Mouse (Mus musculus) midbrain, embryonic 14.5 days (tissue): ENCODE measurements at regions not wholly inside any gene's neighbourhood (a gene's known extent, or its start where the extent isn't known, plus 50 kb on each side); places are given as distances from the start of the nearest gene placed in this dataset.

Experiments used
- ATAC-seq: fragments of 200-750 bp; cut with Nextera tagmentation; 2 replicates; pipeline ENCODE4 v1.8.0; 2017; ENCODE audit warnings: moderate number of reproducible peaks, moderate library complexity; ENCODE audit not compliant: low FRiP score, low TSS enrichment
- DNase-seq: peaks from one replicate; pipeline ENCODE4 v3.0.0-alpha.2; 2015
- H3K27ac ChIP-seq: fragments of 300-500 bp; sonication (generic); replicated peaks from 2 replicates; pipeline ENCODE4 v1.5.1; 2014; ENCODE audit warnings: mild to moderate bottlenecking, low read depth, low read length, moderate library complexity
- H3K27me3 ChIP-seq: fragments of 300-500 bp; sonication (generic); 2 replicates; pipeline ENCODE4 v1.6.1; 2014; ENCODE audit warnings: low read length, control low read depth, mixed read lengths; ENCODE audit not compliant: control insufficient read depth, insufficient read depth
- H3K36me3 ChIP-seq: fragments of 300-500 bp; sonication (generic); 2 replicates; pipeline ENCODE4 v1.6.1; 2014; ENCODE audit warnings: low read length, control low read depth; ENCODE audit not compliant: control insufficient read depth, insufficient read depth
- H3K4me1 ChIP-seq: fragments of 300-500 bp; sonication (generic); 2 replicates; pipeline ENCODE4 v1.6.1; 2014; ENCODE audit warnings: mild to moderate bottlenecking, antibody characterized with exemption, low read length, control low read depth; ENCODE audit not compliant: control insufficient read depth, insufficient read depth
- H3K4me2 ChIP-seq: fragments of 300-500 bp; sonication (generic); 2 replicates; pipeline ENCODE4 v1.6.1; 2014; ENCODE audit warnings: mild to moderate bottlenecking, low read length, moderate library complexity
- H3K4me3 ChIP-seq: fragments of 300-500 bp; sonication (generic); replicated peaks from 2 replicates; pipeline ENCODE4 v1.5.1; 2014; ENCODE audit warnings: low read depth, low read length
- H3K9ac ChIP-seq: fragments of 300-500 bp; sonication (generic); replicated peaks from 2 replicates; pipeline ENCODE4 v1.6.1; 2014; ENCODE audit warnings: mild to moderate bottlenecking, low read length, moderate library complexity
- H3K9me3 ChIP-seq: fragments of 300-500 bp; sonication (generic); 2 replicates; pipeline ENCODE4 v1.6.1; 2016; ENCODE audit warnings: low read length, control low read depth, mixed read lengths; ENCODE audit not compliant: control insufficient read depth
- WGBS: fragments of 180-500 bp; shearing (Covaris S2); extraction: QIAGEN DNeasy Blood & Tissue Kit; methylation state at CpG from one replicate; pipeline ENCODE4 v1.1.7; 2014; 5-methylcytosine and 5-hydroxymethylcytosine counted together

DNA sequence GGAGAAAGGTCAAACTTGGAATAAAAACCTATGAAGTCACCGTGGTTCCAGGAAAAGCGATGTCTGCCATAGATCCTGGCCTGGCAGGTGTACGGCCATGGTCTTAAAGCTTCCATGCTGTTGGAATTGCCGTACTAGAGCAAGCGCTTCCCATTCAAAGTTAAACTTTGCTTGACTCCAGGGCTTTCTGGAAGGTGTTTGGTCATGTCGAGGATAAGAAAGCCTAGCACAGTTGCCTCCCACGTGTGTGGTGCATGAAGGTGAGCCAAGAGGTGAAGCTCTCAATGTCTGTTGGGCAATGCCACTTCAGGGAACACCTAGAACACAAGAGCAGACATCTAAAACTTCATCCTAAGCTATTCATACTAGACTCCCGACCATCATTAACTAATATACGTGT, 174.3 kb upstream of the Fam19a5 start:
- Histone ChIP-seq H3K4me2 (no peak overlapping the region), H3K36me3 (no peaks in the 10 kb centered on the region), H3K27ac (no peak overlapping the region), H3K4me3 (no peak overlapping the region), H3K4me1 (0 out of 2 replicates have a peak, but pooled peaks cover 3% of the 10 kb centered on the region), H3K9me3 (no peaks in the 10 kb centered on the region), H3K27me3 (no peaks in the 10 kb centered on the region), H3K9ac (no peak overlapping the region)
- ATAC-seq (no peak), DNase-seq (no peak)
- WGBS: 90% methylated on average over 9 of the region's 9 CpGs

DNA sequence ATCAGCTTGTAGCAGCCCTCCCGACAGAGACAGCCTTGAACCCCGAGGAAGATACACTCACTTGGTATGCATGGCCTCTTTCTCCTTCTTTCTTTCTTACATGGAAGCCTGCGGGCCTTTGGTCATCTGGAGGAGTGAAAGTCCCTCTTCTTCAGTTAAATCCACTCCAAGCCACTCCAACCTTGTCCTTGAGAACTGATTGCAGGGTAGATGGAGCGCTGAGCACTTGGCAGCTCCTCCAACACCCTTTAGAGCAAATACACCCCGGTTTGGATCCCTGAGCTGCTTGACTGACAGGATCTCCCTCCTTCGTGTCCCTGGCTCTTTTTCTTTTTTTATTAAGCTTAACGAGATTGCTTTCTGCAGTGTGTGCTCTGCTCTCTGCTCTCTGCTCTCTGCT, 173.3 kb upstream of the Fam19a5 start:
- ATAC-seq (no peak), DNase-seq (no peak)
- 81% methylated on average over 7 of the region's 7 CpGs for WGBS

GRCm38 (mm10) chr15:87374670-87375069, 169.4 kb upstream of the Fam19a5 start:
- H3K4me3 ChIP-seq: no peak overlapping the region
- H3K9me3 ChIP-seq: no peaks in the 10 kb centered on the region
- peak overlapping the region; percentile 37 for H3K27ac ChIP-seq
- ATAC-seq (no peak), DNase-seq (peak; percentile 44)
- no peak overlapping the region for H3K9ac ChIP-seq
- no peaks in the 10 kb centered on the region for H3K36me3 ChIP-seq
- 67% methylated on average over 13 of the region's 13 CpGs for WGBS
- H3K4me1 ChIP-seq: 0 out of 2 replicates have a peak, but pooled peaks cover 3% of the 10 kb centered on the region
- H3K27me3 ChIP-seq: no peaks in the 10 kb centered on the region
- no peak overlapping the region for H3K4me2 ChIP-seq

More for the DNA sequence above, 173.3 kb upstream of the Fam19a5 start:
- Histone ChIP-seq H3K36me3 (no peaks in the 10 kb centered on the region), H3K4me3 (no peak overlapping the region), H3K4me1 (0 out of 2 replicates have a peak, but pooled peaks cover 3% of the 10 kb centered on the region), H3K4me2 (no peak overlapping the region), H3K9ac (no peak overlapping the region), H3K9me3 (no peaks in the 10 kb centered on the region), H3K27ac (no peak overlapping the region), H3K27me3 (no peaks in the 10 kb centered on the region)

GRCm38 (mm10) chr15:87375596-87376194, 168.4 kb upstream of the Fam19a5 start:
- ATAC-seq (no peak), DNase-seq (no peak)
- Histone ChIP-seq H3K4me1 (0 out of 2 replicates have a peak, but pooled peaks cover 3% of the 10 kb centered on the region), H3K9ac (no peak overlapping the region), H3K36me3 (no peaks in the 10 kb centered on the region), H3K27ac (no peak overlapping the region; the same call in 1 of the 2 replicates), H3K4me3 (no peak overlapping the region), H3K9me3 (no peaks in the 10 kb centered on the region), H3K4me2 (no peak overlapping the region), H3K27me3 (no peaks in the 10 kb centered on the region)
- 85% methylated on average over 14 of the region's 14 CpGs for WGBS

DNA sequence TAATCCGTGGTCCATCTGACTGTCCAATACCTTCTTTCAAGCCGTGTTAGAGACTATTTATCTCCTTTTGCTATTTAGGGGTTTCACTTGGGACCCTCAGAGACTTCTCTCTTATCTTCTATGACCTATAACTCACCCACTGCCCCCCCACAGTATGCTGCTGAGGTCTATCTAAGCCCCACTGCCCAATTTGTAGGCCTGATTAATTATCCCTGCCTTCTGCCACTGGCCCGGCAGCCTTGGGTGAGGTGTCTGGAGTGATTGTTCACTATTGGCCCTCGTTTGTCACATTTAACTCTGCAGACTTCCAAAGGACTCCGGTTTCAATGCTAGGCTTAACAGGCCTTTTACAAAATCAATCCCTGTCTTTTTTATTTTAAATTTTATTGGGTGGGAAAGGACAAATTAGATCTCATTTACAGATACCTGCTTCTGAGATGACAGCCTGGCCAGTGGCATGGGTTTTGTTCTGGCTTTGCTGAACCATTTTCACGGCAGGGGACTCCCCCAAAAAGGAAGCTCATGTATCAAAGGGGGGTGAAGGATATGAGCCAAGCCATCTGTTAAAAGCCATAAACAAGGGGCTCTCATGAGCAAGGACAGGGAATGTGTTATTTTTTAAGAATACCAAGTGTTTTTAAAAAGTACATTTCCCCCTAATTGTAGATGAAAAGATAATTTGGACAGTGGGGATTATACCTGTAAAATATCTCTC, 160.4 kb upstream of the Fam19a5 start:
- Histone ChIP-seq H3K4me1 (no peaks in the 10 kb centered on the region; the same call in 1 of the 2 replicates), H3K27ac (no peak overlapping the region), H3K4me3 (no peak overlapping the region), H3K27me3 (no peaks in the 10 kb centered on the region), H3K4me2 (no peak overlapping the region), H3K36me3 (no peaks in the 10 kb centered on the region), H3K9me3 (no peaks in the 10 kb centered on the region), H3K9ac (no peak overlapping the region)
- ATAC-seq: no peak
- WGBS: 71% methylated on average over 6 of the region's 6 CpGs
- no peak for DNase-seq

DNA sequence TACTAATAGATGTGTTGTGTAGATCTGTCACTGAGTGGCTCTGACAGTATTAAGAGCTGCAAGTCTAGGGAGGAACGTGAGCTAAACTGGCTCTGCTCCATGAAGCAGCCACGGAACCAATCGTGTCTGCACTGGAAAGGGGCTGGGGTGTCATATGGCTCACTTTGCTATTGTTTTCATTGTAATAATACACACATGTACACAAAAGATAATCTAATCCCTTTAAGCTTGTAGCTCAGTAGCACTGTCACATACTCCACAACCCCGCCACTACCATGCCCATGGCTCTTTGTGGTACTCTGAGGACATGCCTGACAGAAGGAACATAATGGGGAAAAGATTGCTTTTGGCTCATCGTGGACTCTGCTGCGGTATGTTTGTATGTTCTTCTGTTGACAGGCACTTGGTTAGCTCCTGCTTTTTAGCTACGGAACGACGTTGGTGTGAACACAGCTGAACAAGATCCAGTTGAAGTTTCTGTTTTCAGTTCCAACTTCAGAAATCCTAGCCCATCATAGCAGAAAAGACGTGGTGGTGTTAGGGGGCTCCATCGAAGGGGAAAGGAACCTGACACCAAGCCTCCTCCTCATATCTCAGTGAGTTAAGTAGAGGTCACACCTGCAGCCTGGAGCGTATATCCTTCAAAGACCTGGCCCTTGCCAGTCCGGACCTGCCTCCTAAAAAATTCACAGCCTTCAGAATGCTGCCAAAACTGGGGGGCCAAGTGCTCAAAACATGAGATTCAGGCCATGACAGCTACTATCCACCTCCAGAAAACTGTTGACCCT, 159.6 kb upstream of the Fam19a5 start:
- DNase-seq (peak; percentile 30), ATAC-seq (no peak)
- no peak overlapping the region for H3K27ac ChIP-seq
- no peak overlapping the region for H3K4me3 ChIP-seq
- no peak overlapping the region for H3K4me2 ChIP-seq
- H3K9me3 ChIP-seq: no peaks in the 10 kb centered on the region
- WGBS: 63% methylated on average over 13 of the region's 13 CpGs
- H3K9ac ChIP-seq: no peak overlapping the region
- no peaks in the 10 kb centered on the region for H3K36me3 ChIP-seq
- no peaks in the 10 kb centered on the region for H3K27me3 ChIP-seq
- no peaks in the 10 kb centered on the region; the same call in 1 of the 2 replicates for H3K4me1 ChIP-seq

GRCm38 (mm10) chr15:87386513-87386983, 157.6 kb upstream of the Fam19a5 start:
- no peak overlapping the region for H3K4me2 ChIP-seq
- ATAC-seq (no peak), DNase-seq (no peak)
- H3K4me3 ChIP-seq: no peak overlapping the region
- no peaks in the 10 kb centered on the region for H3K9me3 ChIP-seq
- no peaks in the 10 kb centered on the region for H3K36me3 ChIP-seq
- no peak overlapping the region for H3K27ac ChIP-seq
- H3K9ac ChIP-seq: no peak overlapping the region
- H3K27me3 ChIP-seq: no peaks in the 10 kb centered on the region
- WGBS: 92% methylated on average over 6 of the region's 6 CpGs
- peaks cover 3% of the 10 kb centered on the region; the same call in 1 of the 2 replicates for H3K4me1 ChIP-seq

GRCm38 (mm10) chr15:87391395-87391794, 152.7 kb upstream of the Fam19a5 start:
- WGBS: 45% methylated on average over 8 of the region's 8 CpGs
- H3K36me3 ChIP-seq: no peaks in the 10 kb centered on the region
- DNase-seq (peak; percentile 32), ATAC-seq (no peak)
- no peaks in the 10 kb centered on the region for H3K27me3 ChIP-seq
- H3K9me3 ChIP-seq: no peaks in the 10 kb centered on the region
- H3K4me2 ChIP-seq: no peak overlapping the region
- no peak overlapping the region for H3K4me3 ChIP-seq
- 0 out of 2 replicates have a peak, but pooled peaks cover 3% of the 10 kb centered on the region for H3K4me1 ChIP-seq
- H3K27ac ChIP-seq: no peak overlapping the region
- H3K9ac ChIP-seq: no peak overlapping the region
